Mouse (Mus musculus): ENCODE data around the gene Mapre3.

GRCm38 (mm10) chr5:30765596-30766370 is 48.7 kb upstream of the Mapre3 start:
- TF ChIP-seq CTCF (IDR thresholded peaks at IDR 0.05; ENCODE audit: control insufficient read depth, insufficient read depth, low read length) = no peak
- TF ChIP-seq POLR2A (IDR thresholded peaks at IDR 0.05; ENCODE audit: borderline replicate concordance, control insufficient read depth, low read depth, low read length) = no peak
